Mouse (Mus musculus) Muller cell, postnatal 12 days (primary cell): ENCODE measurements at regions not wholly inside any gene's neighbourhood (a gene's known extent, or its start where the extent isn't known, plus 50 kb on each side); places are given as distances from the start of the nearest gene placed in this dataset.

ENCODE experiments used
- DNase-seq: peaks from one replicate; pipeline ENCODE4 v3.0.0-alpha.2; 2015; ENCODE audit errors: inconsistent ontology term

DNA sequence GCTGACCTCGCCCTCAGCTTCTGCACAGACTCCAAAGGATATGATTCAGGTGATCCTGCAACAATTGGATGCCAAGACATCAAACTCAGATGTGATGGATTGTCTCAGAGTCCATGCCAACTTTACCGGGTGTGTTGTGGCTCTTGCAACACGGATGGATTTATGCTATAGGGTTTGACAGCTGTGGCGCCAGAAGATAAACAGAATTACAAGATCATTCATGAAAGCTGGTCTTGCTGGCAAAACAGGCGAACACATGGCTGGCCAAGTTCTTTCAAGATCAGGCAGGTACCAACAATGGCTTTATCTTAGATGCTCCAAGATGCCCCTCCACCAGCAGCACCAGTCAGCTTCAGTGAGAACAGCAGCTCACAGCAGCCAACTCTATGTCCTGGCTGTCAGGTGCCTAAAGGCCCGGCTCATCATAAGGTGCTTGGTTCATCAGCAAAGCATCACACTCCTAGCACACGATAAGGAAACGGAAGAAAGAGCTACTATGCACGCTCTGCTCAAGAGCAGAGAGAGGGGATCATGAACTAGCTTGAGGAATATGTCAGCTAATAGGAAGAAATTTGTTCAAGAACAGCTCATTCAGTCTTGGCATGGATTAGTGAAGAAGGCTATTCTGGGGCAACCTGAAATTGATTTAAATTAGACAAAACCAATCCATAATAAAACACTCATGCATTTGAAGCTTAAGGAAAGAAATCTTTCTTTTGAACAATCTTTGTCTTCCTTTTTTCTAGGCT lies 229.9 kb upstream of the Map3k1 start:
- no peak for DNase-seq

DNA sequence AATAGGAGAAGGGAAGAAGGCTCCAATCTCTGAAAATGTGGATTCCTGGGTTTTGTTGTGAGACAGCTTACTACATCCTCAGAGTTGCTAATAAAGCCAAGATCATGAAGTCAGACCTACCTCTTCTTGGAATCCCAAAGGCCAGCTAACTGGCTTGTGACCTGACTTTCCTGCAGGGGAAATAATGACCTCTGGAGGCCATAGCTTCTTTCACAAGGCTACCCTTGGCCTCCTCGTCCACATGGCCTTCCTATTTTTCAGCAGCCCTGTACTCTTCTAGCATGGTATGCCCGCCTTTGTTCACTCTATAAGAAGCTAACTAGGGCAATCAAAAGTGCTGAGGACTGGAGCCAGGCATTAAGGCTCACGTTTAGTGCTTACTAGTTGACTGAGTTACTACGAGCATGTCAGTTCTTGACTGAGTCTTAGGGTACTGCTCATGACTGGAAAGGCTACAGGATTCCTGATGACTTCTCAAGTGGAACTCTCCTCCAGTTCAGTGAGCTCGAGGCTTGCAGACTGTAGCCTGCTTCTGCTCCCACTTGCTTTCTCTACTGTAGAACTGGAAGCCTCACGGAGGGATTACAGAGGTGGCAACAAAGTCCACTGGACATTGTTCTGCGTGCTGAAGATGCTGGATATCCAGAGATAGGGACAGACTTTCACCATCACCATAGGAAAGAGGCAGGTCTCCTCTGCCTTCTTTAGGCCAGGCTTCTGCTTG lies 230.8 kb upstream of the Map3k1 start:
- DNase-seq = peak; percentile 51

DNA sequence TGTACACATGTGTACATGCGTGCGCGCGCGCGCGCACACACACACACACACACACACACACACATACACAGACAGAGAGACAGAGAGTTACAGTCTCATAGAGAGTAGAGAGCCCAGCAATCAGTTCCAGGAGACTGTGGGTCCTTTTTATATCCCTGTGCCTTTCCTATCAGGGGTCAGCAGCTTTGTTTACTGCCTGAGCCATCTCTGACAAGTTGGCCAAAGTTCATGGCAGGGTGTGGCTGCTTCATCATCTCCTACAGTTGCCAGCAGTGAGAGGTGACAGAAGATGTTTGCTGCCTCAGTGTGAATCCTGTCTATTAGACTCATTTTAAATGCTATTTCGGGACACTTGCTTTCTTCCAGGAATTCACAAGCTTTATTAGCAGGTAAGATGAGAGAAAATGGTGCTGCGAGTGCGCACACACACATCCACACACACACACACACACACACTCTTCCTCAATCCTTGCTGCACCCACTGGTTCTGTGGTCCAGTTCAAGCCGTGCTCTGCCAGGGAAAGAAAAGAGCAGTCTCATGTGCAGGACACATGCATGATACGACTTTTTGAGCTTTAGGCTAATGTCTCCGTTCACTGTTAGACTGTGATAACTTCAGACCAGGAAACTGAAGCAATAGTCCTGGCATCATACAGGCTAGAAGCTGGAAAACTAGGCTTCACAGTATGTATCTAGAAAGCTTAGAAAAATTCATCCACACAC lies 234.9 kb upstream of the Map3k1 start:
- DNase-seq = no peak

DNA sequence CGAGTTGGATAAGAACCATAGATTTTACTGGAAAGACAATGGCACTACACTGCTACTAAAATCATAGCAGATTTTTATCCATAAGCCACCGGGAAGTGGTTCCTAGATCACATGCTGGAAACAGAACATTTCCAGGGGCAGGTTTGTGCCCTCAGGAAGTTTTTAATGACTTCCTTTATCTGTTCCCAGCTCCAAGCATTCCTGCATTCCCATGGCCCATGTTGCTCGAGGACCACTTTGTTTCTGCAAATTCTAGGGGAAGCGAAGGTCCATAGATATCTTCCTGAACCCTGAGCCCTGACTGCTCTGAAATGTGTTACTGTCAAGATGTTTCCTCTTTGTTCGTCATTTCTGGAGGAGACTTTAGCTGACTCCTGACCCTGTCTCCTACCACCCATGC lies 235.6 kb upstream of the Map3k1 start:
- DNase-seq = no peak

DNA sequence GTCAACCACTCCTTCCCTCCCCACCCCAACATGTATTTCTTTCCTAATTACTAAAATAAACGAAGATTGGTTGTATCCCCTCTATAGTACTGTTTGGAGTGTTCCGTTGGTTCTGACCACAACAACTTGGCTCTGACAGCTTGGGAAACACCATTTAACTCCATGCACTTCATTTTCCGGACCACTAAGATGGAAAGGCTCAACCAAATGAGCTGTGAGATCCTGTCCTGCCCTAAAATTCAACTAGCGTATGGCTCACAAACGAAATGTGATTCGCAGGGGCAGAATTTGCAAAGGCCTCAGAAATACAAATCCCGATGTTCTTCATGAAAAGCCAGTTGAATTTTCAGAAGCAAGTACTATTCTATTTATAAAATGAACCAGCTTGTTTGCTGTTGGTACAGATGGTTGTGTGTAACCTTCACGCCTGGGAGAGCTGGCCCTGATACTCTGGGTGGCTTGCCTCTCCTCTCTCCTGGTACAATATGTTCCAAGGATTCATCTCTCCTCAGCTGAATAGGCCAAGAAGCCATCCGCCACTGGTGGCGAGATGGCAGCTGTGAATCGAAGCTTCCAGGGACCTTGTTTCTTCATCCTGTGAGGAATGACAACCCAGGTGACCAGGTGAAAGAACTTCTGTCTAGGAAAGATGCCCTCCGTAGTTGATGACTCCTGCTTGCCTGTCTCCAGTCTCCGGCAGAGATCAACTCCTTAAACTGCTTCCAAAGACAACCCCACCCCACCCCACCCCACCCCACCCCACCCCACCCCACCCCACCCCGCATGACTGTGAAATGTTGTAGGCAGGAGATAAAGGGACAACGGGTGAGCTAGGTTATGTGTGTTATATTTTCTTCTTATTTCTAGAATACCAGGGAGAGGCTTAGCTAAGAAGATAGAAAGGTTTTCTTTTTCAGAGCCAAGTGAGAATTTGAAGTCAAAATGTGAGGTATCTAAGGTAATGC lies 237.7 kb upstream of the Map3k1 start:
- no peak for DNase-seq

DNA sequence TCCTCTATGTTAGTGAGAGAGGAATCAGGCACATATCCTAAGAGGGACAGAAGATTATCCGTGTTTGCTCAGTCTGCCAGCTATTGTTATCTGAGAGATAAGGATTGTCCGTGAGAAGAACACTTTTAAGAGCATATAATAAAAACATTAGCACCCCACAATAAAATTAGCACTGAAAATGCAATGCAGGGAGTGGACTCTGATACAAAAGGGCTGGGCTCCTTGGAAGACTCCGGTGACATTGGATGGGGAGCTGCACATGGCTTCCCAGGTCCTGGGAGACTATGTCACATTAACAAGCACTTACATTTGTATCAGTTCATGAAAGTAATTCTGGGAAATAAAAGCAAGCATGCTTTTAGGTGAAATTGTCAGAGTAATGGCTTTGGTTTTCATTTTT lies 238.6 kb upstream of the Map3k1 start:
- DNase-seq = no peak

DNA sequence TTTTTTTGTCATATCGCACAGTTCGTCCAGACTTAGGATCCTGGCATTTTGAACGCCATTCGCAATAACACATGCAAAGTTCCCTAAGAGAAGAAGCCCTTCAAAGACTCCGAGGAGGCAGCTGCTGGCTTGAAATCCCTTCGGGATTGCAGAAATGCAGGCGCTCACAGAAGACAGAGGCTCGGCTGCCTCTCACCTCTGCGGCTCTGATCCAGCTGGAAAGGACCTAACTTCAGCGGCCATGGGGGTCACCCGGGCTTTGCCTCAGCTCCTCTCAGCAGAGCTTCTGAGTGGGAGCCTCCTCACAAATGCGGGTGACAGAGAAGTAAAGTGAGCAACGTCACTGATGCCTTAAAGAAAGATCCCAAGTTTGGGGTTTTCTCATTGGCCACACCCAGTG lies 239.1 kb upstream of the Map3k1 start:
- DNase-seq = no peak

DNA sequence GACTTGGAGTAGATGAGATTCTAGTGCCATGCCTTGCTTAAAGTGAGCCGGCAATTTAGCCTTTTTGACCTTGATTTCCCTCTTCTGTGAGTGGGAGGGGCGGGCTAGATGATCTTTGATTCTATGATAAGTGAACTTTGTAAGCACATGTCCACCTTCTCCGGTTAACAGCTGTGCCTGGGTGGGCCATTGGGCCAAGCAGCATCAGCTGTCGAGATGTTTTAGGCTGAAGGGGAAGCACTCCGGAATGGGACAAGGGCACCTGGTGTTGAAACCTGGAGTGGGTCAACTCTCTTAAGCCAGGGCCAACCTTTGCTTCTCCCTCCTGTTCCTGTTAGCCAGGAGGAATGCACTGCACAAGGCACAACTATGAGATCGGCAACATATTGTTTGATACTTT lies 239.5 kb upstream of the Map3k1 start:
- no peak for DNase-seq

DNA sequence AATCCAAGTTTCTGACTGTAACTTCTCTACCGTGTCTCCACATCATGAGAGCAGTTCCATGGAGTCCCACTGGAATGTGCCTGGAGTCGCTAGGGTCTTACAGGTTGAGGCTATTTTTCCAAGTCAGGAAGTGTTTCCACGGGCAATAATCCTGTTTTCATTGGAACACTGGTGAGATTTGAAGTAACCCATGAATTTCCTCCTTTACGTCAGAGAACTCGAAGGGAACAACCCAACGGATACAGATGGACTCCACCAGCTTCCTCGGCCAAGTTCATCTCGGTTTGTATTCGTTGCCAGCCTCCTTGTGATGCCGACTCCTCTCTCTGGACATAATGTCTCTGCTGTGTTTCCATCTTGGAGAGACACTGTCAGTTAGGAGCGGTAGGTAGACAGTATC lies 237.4 kb upstream of the Ankrd55 start:
- no peak for DNase-seq

DNA sequence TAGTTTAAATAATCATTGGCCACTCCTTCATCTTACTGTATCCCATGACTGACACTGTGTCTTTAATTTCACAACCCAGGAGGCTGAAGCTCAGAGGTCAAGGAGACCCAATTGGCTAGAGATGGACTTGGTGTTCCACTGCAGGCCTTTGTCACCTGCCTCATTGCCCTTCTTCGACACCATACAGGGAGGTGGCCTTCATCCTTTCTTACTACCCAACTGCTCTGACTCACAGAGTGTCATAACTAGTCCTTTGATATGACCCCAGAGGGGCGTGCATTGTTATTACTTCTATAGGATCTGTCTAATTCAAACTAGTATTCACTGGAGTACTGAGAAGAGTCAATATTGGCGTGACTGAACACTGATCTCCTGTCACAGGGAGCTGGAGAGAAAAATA lies 236.2 kb upstream of the Ankrd55 start:
- DNase-seq = no peak

DNA sequence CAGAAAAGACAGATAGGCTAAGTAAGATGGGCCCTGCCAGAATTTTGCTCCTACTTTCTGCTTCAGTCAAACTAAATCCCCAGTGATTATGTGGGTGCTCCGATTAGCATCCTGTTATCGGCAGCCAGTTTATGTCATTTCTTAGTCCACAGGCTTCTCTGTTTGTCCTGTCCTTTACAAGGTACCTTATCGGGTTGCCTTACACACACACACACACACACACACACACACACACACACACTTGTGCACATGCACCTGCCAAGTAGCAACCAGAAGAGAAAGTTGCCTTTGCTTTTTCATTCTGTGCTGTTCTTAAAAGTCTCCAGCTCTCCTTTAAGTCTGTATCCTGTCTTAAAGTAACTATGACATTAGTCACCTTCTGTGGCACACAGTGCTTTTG lies 235.8 kb upstream of the Ankrd55 start:
- no peak for DNase-seq

DNA sequence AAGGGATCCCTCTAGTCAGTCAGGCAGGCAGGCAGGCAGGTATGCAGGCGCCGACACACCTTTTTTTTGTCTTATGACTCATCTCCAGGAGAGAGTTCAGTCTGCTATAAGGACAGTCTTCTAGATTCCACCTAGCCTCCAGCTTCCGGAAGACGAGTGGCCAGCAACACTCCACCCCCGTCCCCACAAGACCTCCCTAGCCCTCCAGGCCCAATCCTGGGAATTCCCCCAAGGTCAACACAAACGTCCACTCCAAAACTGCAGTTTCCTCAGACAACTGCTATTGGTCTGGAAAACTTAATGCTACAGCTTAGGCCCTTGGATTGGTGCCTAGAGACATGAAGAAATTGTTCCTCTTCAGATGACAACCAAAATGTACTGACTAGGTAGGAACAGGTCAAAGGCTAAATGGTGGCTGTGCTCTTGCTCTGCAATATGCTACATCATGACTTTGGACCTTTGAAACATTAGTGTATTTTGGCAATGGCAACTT lies 233.3 kb upstream of the Ankrd55 start:
- DNase-seq = no peak

DNA sequence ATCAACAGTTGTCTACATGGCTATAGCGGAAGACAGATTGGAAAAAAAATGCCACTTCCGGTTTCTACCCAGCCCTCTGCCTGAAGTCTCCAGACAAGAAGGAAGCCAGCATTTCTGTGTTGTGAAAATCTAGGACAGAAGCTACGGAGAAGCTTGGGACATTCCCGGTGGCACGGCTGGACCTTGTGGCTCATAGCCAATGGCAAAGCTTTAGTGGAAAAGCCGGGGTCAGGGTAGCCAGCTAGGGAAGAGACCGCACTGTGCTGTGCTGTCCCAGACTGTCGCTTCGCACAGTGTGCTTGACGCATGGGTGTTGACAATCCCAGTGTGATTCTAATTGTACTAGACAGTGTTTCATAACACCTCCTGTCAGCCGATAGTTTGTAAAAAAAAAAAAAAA lies 230.0 kb upstream of the Ankrd55 start:
- DNase-seq = peak; percentile 12

DNA sequence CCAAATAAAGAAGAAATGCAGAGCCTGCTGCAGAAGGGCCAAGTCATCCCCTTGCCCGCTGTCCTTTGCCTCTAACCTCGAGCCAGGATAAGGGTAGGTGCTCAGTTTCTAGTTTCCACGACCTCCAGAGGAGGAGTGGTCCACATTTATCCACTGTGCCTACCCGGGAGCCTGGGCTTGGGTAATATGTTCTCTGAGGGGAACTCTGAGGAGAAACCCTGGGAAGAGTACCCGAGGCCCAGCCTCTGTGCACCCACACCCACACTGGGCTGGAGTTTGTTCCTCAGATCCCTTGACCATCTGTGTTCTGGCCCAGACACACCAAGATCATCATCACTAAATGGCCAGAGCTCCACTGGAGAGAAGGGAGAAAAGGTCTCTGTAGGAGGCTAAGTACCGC lies 229.5 kb upstream of the Ankrd55 start:
- DNase-seq = no peak

DNA sequence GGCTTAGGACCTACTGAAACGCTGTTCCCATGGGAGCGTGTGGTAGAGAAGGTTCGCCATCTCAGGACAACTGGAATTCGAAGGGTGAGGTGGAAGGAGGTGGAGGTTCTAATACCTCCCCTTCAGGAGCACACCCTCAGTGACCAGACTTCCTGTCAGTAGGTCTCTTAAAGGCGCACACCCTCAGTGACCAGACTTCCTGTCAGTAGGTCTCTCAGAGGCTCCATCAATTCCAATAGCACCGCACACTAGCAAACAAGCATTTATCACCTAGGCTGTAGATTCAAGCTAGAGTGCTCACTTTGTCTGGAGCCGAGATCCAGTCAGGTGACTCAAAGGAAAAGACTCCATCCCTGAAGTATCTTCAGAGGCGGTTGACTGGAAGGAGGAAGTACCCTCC lies 226.2 kb upstream of the Ankrd55 start:
- DNase-seq = no peak

DNA sequence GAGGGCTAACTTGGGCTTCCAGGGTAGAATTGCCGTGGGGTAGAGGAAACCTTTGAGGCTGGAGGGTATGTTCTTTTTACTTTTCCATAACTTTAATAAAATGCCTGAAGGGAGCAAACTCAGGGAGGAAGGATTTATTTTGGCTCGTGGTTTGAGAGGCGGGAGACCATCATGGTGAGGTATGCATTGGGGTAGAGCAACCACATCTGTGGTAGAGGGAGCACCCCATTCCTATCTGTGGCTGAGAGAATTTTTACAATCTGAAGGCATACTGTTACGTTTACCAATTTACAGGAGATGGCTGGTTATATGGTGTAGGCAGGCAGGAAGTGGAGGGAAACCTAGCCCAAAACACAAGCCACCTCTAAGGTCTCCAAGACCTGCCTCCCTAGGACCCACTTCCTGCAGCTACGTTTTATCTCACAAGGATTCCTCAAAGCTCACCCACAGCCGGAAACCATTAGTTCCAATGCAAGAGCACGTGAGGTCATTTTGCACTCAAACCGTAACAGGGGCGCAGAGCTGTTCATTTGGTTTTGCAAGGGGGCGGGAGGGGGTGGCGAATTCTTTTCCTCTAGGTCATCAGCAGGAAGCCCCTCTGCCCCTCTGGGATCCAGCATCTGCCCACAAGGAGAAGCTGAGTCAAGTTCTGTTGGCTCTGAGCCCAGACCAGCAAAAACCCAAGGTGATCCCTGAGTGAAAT lies 224.7 kb upstream of the Ankrd55 start:
- peak; percentile 57 for DNase-seq

DNA sequence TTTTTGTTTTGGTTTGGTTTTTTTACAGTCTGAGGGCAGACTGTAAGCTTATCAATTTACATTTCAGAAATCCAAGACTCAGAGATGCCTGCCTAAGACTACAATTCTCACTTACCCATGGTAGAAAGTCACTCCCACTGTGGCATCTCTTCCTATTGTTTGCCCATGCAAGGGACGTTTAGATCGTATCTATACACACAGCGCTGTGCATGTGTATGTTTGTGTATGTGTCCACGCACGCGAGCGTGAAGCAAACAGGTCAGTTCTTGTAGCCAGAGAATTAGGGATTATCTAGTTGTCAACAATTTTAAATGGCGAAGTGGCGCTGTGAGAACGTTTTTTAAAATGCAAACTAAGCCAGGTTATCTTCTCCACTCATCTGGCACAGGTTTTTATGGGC lies 223.6 kb upstream of the Ankrd55 start:
- DNase-seq = no peak

DNA sequence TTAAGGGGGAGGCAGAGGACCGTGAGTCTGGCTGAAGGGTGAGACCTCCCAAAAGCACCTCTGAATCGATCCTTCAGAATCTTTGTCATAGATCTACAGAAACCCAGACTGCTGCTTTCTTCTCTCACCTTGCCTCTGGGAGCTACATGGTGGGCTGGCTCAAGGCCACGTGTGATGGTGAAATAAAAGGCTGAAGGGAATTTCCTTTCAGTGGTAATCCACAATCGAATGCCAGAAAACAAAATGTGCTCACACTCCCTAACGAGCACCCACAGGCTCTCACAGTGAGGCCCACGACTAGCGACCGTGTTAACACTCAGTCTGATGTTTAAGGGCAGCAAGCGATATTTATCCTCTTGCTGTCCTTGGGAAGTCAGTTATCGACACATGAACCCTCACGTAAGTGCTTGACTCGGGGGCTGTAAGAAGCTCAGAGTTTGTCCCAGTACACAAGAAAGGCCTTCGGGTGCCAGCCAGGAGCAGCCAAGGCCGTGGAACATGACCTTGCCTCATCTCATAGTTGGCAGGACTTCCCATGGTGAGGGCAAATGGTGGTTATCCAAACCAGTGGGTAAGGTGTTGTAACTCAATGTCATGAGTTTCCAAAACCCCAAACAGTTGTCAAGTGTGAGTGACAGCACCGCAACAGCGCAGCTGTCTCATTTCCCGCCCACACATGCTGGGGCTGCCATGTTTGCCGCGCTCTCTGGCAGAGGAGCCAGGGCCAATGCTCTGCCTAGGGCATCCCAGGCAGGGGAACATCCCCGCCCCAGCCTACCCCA lies 221.0 kb upstream of the Ankrd55 start:
- DNase-seq = peak; percentile 24

DNA sequence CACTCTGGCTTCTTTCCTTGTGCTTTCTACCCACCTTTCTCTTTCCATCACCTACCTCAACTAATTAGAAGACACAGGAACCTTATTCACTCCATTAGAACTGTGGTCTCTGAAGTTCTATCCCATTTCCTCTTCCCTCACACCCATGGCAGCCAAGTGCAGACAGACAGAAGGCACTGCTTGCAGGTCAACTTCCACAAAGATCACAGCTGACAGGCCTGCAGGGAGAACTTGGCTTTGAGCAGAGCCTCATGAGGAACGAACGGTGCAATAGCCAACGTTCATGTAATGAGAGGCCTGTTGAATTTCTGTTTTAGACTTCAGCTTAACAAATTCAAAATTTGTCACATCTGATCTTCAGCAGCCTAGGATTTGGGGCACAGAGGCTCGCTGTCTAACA lies 217.5 kb upstream of the Ankrd55 start:
- DNase-seq = no peak
